Mouse (Mus musculus): ENCODE results near the gene Hpn. TPM values are rescaled to one million over a fixed set of nuclear protein-coding genes. Genes with fewer than 3 reads are reported as not detected.

The Hpn gene
- polyA plus RNA-seq, 1 experiment from 2014 or later, result 1.2 TPM

DNA sequence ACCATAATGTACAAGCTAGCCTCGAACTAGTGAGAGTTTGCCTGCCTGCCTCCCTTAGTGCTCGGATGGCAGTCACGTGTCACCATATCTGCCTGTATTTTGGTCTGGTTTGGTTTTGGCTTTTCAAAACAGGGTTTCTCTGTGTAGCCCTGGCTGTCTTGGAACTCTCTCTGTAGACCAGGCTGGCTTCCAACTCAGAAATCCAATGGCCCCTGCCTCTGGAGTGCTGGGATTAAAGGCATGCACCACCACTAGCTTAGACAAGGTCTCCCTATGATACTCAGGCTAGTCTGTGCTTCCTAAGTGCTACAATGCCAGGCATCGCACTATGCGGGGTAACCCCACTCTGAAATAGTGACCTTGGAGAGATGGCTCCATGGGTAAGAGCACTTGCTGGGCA, 5.3 kb downstream of the Hpn start:
- Histone ChIP-seq H3K4me3 (ENCODE audit: low read depth, low read length) (no peak overlapping the region), H3K9ac (ENCODE audit: low read length) (no peak overlapping the region), H3K27me3 (ENCODE audit: control insufficient read depth, insufficient read depth, low read length) (no peaks in the 10 kb centered on the region), H3K36me3 (ENCODE audit: control insufficient read depth, insufficient read depth, low read length) (no peaks in the 10 kb centered on the region), H3K27ac (ENCODE audit: low read depth, low read length) (no peak overlapping the region), H3K4me1 (ENCODE audit: control insufficient read depth, insufficient read depth, low read length) (no peaks in the 10 kb centered on the region), H3K4me2 (no peak overlapping the region), H3K9me3 (ENCODE audit: control insufficient read depth, low read length) (no peaks in the 10 kb centered on the region)
- DNase-seq (ENCODE audit: low spot score, missing footprints) (no peak), ATAC-seq (ENCODE audit: low FRiP score) (no peak)
- WGBS, result 86% methylated on average over 5 of the region's 5 CpGs

- H3K4me3 ChIP-seq (ENCODE audit: low read depth, low read length), result no peak overlapping the region
- no peak for DNase-seq (ENCODE audit: low spot score, missing footprints)
- 52% methylated on average over 6 of the region's 7 CpGs for WGBS
Measured at GRCm38 (mm10) chr7:31109091-31109490, 6.0 kb downstream of the Hpn start.

GRCm38 (mm10) chr7:31107781-31108180, 7.3 kb downstream of the Hpn start:
- Histone ChIP-seq H3K4me2 (no peak overlapping the region), H3K4me1 (ENCODE audit: control insufficient read depth, insufficient read depth, low read length) (no peaks in the 10 kb centered on the region), H3K27me3 (ENCODE audit: control insufficient read depth, insufficient read depth, low read length) (no peaks in the 10 kb centered on the region), H3K36me3 (ENCODE audit: control insufficient read depth, insufficient read depth, low read length) (no peaks in the 10 kb centered on the region), H3K4me3 (ENCODE audit: low read depth, low read length) (no peak overlapping the region), H3K9me3 (ENCODE audit: control insufficient read depth, low read length) (no peaks in the 10 kb centered on the region), H3K27ac (ENCODE audit: low read depth, low read length) (no peak overlapping the region), H3K9ac (ENCODE audit: low read length) (no peak overlapping the region)
- WGBS, result 89% methylated on average over 11 of the region's 11 CpGs
- DNase-seq (ENCODE audit: low spot score, missing footprints), result no peak
- no peak for ATAC-seq (ENCODE audit: low FRiP score)

More at GRCm38 (mm10) chr7:31109091-31109490, 6.0 kb downstream of the Hpn start:
- ATAC-seq (ENCODE audit: low FRiP score), result no peak
- Histone ChIP-seq H3K4me1 (ENCODE audit: control insufficient read depth, insufficient read depth, low read length) (no peaks in the 10 kb centered on the region), H3K9ac (ENCODE audit: low read length) (no peak overlapping the region), H3K9me3 (ENCODE audit: control insufficient read depth, low read length) (no peaks in the 10 kb centered on the region), H3K36me3 (ENCODE audit: control insufficient read depth, insufficient read depth, low read length) (no peaks in the 10 kb centered on the region), H3K27me3 (ENCODE audit: control insufficient read depth, insufficient read depth, low read length) (no peaks in the 10 kb centered on the region), H3K27ac (ENCODE audit: low read depth, low read length) (no peak overlapping the region), H3K4me2 (no peak overlapping the region)

- ATAC-seq (ENCODE audit: low FRiP score), result no peak
- H3K9me3 ChIP-seq (ENCODE audit: control insufficient read depth, low read length), result no peaks in the 10 kb centered on the region
- H3K4me2 ChIP-seq, result no peak overlapping the region
- no peaks in the 10 kb centered on the region for H3K36me3 ChIP-seq (ENCODE audit: control insufficient read depth, insufficient read depth, low read length)
- DNase-seq (ENCODE audit: low spot score, missing footprints), result no peak
- 67% methylated on average over 3 of the region's 3 CpGs for WGBS
- H3K27ac ChIP-seq (ENCODE audit: low read depth, low read length), result no peak overlapping the region
- no peak overlapping the region for H3K9ac ChIP-seq (ENCODE audit: low read length)
- no peaks in the 10 kb centered on the region for H3K27me3 ChIP-seq (ENCODE audit: control insufficient read depth, insufficient read depth, low read length)
- no peak overlapping the region for H3K4me3 ChIP-seq (ENCODE audit: low read depth, low read length)
- H3K4me1 ChIP-seq (ENCODE audit: control insufficient read depth, insufficient read depth, low read length), result no peaks in the 10 kb centered on the region
Measured at GRCm38 (mm10) chr7:31106166-31106565, 8.9 kb downstream of the Hpn start.

DNA sequence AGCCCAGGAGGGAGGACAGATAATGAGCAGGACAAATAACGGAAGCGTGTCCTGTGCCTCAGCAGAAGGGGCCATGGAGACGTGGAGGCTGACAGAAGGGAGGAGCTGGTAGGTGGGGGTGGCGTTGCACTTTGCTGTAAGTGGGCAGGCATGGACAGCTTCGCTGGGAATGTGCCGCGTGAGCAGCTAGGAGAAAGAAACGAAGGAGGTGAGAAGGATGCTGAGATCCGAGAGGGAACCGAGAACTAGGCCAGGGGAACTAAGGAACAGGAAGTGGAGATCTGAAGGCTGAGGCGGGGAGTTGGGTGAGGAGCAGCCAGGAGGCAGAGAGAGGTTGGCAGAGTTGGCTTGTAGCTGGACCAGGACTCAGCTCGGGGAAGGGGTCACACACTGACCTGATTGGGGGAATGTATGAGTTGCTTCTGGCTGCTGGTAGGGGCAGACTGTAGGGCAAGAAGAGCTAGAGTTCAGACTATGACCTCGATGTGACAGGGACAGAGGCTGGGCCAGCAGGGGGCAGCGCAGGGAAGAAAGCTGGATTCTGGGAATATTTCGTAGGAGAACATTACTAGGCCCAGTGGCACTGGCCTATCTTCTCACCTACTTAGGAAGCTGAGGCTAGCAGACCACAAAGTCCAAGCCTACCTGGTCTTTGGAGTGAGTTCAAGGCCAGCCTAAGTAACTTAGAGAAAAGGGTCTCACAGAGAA, 9.9 kb downstream of the Hpn start:
- H3K4me2 ChIP-seq, result no peak overlapping the region
- no peak overlapping the region for H3K9ac ChIP-seq (ENCODE audit: low read length)
- H3K4me1 ChIP-seq (ENCODE audit: control insufficient read depth, insufficient read depth, low read length), result no peaks in the 10 kb centered on the region
- WGBS, result 68% methylated on average over 15 of the region's 15 CpGs
- H3K9me3 ChIP-seq (ENCODE audit: control insufficient read depth, low read length), result no peaks in the 10 kb centered on the region
- no peak overlapping the region for H3K4me3 ChIP-seq (ENCODE audit: low read depth, low read length)
- no peaks in the 10 kb centered on the region for H3K27me3 ChIP-seq (ENCODE audit: control insufficient read depth, insufficient read depth, low read length)
- H3K27ac ChIP-seq (ENCODE audit: low read depth, low read length), result no peak overlapping the region
- ATAC-seq (ENCODE audit: low FRiP score) (no peak), DNase-seq (ENCODE audit: low spot score, missing footprints) (no peak)
- H3K36me3 ChIP-seq (ENCODE audit: control insufficient read depth, insufficient read depth, low read length), result no peaks in the 10 kb centered on the region

- WGBS, result 87% methylated on average over 14 of the region's 14 CpGs
- Histone ChIP-seq H3K4me1 (ENCODE audit: control insufficient read depth, insufficient read depth, low read length) (no peaks in the 10 kb centered on the region), H3K27me3 (ENCODE audit: control insufficient read depth, insufficient read depth, low read length) (no peaks in the 10 kb centered on the region), H3K4me2 (no peak overlapping the region), H3K27ac (ENCODE audit: low read depth, low read length) (no peak overlapping the region), H3K9me3 (ENCODE audit: control insufficient read depth, low read length) (no peaks in the 10 kb centered on the region), H3K9ac (ENCODE audit: low read length) (no peak overlapping the region), H3K36me3 (ENCODE audit: control insufficient read depth, insufficient read depth, low read length) (no peaks in the 10 kb centered on the region), H3K4me3 (ENCODE audit: low read depth, low read length) (no peak overlapping the region)
- no peak for DNase-seq (ENCODE audit: low spot score, missing footprints)
- ATAC-seq (ENCODE audit: low FRiP score), result no peak
Measured at GRCm38 (mm10) chr7:31100786-31101185, 14.3 kb downstream of the Hpn start.

GRCm38 (mm10) chr7:31099612-31099982, 15.5 kb downstream of the Hpn start:
- ATAC-seq (ENCODE audit: low FRiP score), result no peak
- Histone ChIP-seq H3K9ac (ENCODE audit: low read length) (no peak overlapping the region), H3K4me2 (no peak overlapping the region), H3K4me3 (ENCODE audit: low read depth, low read length) (no peak overlapping the region), H3K4me1 (ENCODE audit: control insufficient read depth, insufficient read depth, low read length) (no peaks in the 10 kb centered on the region), H3K27me3 (ENCODE audit: control insufficient read depth, insufficient read depth, low read length) (no peaks in the 10 kb centered on the region), H3K9me3 (ENCODE audit: control insufficient read depth, low read length) (no peaks in the 10 kb centered on the region), H3K27ac (ENCODE audit: low read depth, low read length) (no peak overlapping the region), H3K36me3 (ENCODE audit: control insufficient read depth, insufficient read depth, low read length) (no peaks in the 10 kb centered on the region)
- no peak for DNase-seq (ENCODE audit: low spot score, missing footprints)
- 81% methylated on average over 6 of the region's 6 CpGs for WGBS

- H3K36me3 ChIP-seq (ENCODE audit: control insufficient read depth, insufficient read depth, low read length), result no peaks in the 10 kb centered on the region
- no peaks in the 10 kb centered on the region for H3K27me3 ChIP-seq (ENCODE audit: control insufficient read depth, insufficient read depth, low read length)
- DNase-seq (ENCODE audit: low spot score, missing footprints), result no peak
- H3K27ac ChIP-seq (ENCODE audit: low read depth, low read length), result no peak overlapping the region
- no peak overlapping the region for H3K4me3 ChIP-seq (ENCODE audit: low read depth, low read length)
- ATAC-seq (ENCODE audit: low FRiP score), result no peak
- 81% methylated on average over 22 of the region's 22 CpGs for WGBS
- H3K4me2 ChIP-seq, result no peak overlapping the region
- H3K9me3 ChIP-seq (ENCODE audit: control insufficient read depth, low read length), result no peaks in the 10 kb centered on the region
- no peak overlapping the region for H3K9ac ChIP-seq (ENCODE audit: low read length)
- H3K4me1 ChIP-seq (ENCODE audit: control insufficient read depth, insufficient read depth, low read length), result no peaks in the 10 kb centered on the region
Measured at GRCm38 (mm10) chr7:31098697-31099611, 16.1 kb downstream of the Hpn start.

- H3K9ac ChIP-seq (ENCODE audit: low read length), result no peak overlapping the region
- DNase-seq (ENCODE audit: low spot score, missing footprints) (peak; percentile 99), ATAC-seq (ENCODE audit: low FRiP score) (peak; percentile 95)
- H3K4me3 ChIP-seq (ENCODE audit: low read depth, low read length), result no peak overlapping the region
- H3K4me1 ChIP-seq (ENCODE audit: control insufficient read depth, insufficient read depth, low read length), result no peaks in the 10 kb centered on the region
- H3K36me3 ChIP-seq (ENCODE audit: control insufficient read depth, insufficient read depth, low read length), result no peaks in the 10 kb centered on the region
- no peaks in the 10 kb centered on the region for H3K27me3 ChIP-seq (ENCODE audit: control insufficient read depth, insufficient read depth, low read length)
- WGBS, result 40% methylated on average over 20 of the region's 20 CpGs
- no peaks in the 10 kb centered on the region for H3K9me3 ChIP-seq (ENCODE audit: control insufficient read depth, low read length)
- H3K4me2 ChIP-seq, result peak overlapping the region; percentile 31
- H3K27ac ChIP-seq (ENCODE audit: low read depth, low read length), result no peak overlapping the region
Measured at GRCm38 (mm10) chr7:31097583-31098248, 17.4 kb downstream of the Hpn start.
